Mouse (Mus musculus): ENCODE measurements around the gene Macf1.

Gene Macf1

DNA sequence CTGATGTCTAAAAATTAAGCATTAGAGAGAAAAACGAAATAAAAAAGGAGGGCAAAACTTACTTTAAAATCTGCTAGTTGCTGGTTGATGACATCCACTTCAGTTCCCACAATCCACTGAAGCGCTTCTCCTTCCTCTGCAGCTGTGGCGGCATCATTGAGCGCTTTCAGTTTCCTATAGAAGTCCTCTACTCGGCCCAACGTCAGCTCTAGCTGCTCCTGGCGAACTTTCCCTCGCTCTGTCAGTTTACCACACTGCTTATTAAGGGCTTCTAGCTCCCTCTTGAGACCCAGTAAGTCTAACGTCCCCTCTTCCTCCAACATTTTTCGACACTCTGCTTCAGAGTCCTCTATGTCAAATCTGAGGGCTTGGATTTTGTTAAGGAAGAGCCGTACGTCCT, 252.2 kb downstream of the Macf1 start:
- no peak for DNase-seq

GRCm38 (mm10) chr4:123427900-123428684, 256.1 kb downstream of the Macf1 start:
- no peak for DNase-seq

DNA sequence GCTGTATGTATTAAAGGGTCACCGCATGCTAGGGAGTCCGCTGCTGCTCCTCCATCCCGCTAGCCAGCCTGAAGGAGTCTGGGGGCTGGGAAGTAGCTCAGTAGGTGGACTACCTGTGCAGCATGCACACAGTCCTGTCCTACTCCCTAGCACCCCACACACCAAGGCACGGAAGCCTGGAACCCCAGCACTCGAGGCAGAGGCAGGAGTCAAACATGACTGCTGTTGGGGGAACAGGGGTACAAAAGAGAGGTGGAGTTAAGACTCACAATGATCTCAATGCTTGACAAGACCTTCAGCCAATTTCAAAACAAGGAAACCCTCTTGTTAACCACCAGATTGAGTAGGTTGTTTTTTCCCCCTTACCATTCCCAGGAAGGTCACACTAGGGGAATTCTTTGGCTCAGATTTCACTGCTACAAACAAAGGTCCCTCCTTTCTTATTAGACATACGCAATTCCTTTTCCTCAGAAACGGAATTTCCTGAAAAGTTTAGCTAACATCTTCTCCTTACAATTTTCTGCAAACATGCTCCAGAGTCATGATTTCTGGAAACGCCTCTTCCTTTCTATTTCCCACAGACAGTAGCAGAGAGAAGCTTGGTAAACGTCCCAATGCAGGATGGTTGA, 256.8 kb downstream of the Macf1 start:
- no peak for DNase-seq

DNA sequence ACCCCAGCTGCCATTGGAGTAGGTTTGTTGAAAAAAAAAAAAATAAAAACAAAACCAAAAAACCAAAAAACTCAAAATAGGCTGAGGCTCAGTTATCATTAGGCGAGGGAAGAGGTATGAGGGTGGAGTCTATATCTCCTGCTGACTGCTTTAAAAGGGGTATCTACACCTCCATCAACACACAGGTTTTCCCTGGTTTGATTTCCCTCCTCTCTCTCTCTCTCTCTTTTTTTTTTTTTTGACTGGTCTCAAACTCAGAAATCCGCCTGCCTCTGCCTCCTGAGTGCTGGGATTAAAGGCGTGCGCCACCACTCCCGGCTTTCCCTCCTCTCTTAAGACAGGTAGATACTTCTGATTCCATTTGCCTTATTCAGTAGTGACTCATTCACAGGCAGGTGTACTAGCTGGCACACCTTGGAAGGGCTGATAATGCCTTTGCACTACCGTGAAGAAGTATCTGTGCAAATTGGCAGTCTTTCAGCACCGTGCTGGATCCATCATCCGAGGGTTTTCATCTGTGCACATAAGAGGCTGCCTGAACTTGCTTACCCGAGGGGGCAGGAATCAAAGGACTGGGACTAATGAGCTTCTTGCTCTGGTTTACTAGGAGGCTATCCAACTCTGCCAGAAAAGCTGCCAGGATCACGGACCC, 257.6 kb downstream of the Macf1 start:
- no peak for DNase-seq

- DNase-seq: no peak
These were observed 258.4 kb downstream of the Macf1 start for GRCm38 (mm10) chr4:123425672-123426272.

- DNase-seq: no peak
These were observed 260.1 kb downstream of the Macf1 start for GRCm38 (mm10) chr4:123424050-123424449.

- DNase-seq: no peak
These were observed 261.3 kb downstream of the Macf1 start for GRCm38 (mm10) chr4:123422828-123423227.

GRCm38 (mm10) chr4:123418032-123418431, 266.1 kb downstream of the Macf1 start:
- DNase-seq: no peak

DNA sequence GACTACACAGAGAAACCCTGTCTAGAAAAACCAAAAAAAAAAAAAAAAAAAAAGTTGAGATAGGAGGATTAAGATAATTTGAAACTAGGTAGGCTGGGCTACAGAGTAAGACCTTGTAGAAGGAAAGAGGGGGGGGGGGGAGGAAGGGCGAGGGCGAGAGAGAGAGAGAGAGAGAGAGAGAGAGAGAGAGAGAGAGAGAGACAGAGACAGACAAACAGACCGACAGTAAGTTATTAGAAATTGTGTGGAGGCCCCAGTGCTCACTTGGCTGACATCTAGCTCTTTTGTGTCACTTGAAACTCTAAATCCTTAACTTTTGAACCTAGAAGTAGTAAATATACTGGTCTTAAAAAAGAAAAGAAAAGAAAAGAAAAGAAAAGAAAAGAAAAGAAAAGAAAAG, 266.7 kb downstream of the Macf1 start:
- DNase-seq: no peak

GRCm38 (mm10) chr4:123416829-123417228, 267.3 kb downstream of the Macf1 start:
- DNase-seq: no peak

DNA sequence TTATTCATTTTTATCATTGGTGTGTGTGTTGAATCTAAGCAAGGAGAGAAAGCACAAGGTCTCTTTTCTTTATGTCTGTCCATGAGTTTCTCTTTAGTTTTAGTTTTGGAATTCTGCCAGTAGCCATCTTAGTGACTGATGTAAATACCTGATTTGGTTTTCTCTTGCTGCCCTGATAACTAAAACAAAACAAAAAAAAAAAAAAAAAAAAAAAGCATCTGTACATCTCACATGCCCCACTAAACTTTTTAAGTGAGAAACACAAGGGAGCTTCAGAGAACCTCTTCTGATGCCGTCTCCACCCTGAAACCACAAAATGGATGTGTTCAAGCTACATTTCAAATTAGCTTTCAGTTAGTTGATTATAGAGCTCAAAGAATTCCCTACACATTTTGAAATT, 268.6 kb downstream of the Macf1 start:
- no peak for DNase-seq

- no peak for DNase-seq
These were observed 270.3 kb downstream of the Macf1 start for GRCm38 (mm10) chr4:123413876-123414275.

DNA sequence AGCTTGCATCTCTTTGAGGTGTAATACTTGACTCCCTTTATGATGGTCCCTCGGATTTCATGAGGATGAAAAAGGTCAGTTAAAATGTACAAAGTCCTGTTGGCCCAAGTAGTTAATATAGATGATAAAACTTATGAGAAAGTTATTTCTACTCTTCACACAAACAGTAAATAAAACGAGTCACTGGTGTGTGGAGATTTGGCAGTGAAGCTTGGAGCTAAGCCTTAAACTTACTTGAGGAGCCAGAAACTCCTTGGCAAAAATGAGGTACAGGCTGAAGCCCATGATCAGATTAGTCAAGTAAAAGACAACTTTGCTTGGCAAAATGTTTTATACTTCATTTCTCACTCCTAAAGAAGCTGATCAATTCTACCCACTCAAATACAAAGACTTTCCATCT, 271.2 kb downstream of the Macf1 start:
- no peak for DNase-seq

DNA sequence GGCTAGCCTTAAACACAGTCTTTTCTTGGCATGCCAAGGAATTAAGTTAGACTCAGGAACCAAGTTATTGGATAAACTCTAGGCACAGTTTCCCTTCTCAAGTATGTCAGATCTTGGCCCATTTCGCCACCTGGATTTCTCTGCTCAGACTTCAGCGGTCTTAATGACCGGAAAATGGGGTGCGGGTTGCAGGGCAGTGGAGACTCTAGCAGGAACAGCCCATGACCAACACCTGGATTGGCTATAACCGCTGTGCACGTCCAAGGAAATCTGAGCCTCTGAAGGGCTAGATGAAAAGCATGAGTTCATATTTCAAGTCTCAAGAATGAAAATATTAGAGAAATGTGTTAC, 271.7 kb downstream of the Macf1 start:
- DNase-seq: no peak

- peak; percentile 44 for DNase-seq
These were observed 272.2 kb downstream of the Macf1 start for GRCm38 (mm10) chr4:123411732-123412527.

DNA sequence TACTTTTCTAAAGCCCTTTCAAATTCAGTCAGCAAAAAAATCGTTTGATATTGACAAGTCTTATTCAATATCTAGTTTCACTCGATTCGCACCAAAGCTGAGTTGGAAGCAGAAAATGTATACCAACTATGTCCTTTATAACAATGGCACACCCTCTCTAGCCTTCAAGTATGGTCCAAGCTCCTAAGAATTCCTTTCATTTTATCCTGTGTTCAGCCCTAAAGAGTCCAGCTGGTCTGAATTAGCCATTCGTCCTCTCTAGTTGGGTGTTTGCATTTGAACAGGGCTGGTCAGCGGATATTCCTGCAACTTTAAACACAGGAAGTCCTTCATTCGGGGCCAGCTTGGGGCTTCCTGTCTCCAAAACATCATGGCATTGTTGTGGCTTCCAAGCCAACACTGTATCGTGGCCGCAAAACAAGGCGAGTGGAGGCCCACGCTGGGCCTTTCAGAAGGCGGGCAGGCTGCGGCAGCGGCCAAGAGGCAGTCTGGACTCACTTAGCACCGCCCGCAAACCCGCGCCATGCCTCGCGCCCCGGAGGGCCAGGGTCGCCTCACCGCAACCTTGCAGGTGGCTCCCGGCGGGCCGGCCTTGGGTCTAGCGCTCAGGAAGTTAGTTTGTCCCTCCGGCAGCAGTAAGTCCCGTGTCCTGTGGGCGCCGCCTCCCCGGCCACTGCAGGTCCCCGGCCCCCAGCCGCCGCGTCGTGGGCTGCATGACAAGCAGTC, 273.0 kb downstream of the Macf1 start:
- DNase-seq: peak; percentile 20

GRCm38 (mm10) chr4:123409752-123410151, 274.4 kb downstream of the Macf1 start:
- DNase-seq: no peak

DNA sequence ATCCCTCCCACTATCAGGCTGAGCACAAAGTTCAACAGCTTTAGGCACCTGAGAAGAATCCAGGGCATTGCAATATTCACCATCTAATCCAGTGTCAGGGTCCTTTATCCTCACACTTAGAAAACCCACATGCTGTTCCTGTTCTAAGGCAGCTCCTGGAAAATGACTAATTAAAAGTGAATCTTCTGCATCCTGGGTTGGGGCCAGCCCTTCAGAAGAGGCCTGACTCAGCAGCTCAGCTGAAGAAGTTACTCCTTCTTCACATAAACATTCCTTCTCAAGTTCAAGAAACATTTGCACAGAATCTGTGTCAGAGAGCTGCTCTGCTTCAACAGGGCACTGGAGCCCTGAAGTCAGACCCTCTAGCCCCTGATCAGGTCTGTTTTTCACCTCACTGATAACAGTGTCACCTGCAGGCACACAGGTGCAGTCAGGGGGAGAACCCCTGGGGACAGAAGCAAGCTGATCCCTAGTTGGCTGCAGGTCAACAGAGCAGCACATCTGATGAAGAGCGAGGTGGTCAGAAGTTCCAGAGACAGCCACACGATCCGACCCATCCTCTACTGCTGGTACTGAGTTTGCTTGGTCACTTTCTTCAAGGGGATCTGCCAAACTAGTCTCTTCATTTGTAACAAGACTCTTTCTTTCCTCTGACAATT, 275.0 kb downstream of the Macf1 start:
- no peak for DNase-seq

GRCm38 (mm10) chr4:123407792-123408191, 276.4 kb downstream of the Macf1 start:
- no peak for DNase-seq

- no peak for DNase-seq
These were observed 280.1 kb downstream of the Macf1 start for GRCm38 (mm10) chr4:123404056-123404455.

DNA sequence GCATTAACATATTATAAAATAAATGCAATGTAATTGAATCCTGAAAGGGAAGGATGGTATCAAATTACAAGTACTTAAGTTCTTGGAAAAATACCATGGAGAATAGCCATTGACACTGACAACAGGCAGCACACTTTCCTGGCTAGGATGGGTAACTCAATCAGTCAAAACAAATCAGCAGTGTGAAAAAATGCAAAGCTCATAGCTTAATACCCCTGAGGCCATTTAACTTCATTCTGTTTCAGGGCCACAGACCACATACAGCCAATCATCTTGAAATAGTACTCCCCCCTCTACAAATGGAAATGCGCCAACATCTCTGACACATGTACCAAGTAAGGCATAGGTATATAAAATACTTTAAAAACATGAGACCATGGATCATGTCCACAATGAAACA, 281.9 kb downstream of the Macf1 start:
- no peak for DNase-seq

- DNase-seq: no peak
These were observed 282.9 kb downstream of the Macf1 start for GRCm38 (mm10) chr4:123401265-123401664.

Data from cerebellum, adult 11 months (tissue).